Mouse (Mus musculus) B cell, adult 62 days (primary cell): ENCODE data around the gene Jak1. TPM values are rescaled to one million over a fixed set of nuclear protein-coding genes. Genes with fewer than 3 reads are reported as not detected.

Source experiments
- total RNA-seq: library from RNA; stranded (reverse); gene quantifications from 4 replicates; pipeline ENCODE4 v1.2.4, GENCODE M21; 2023

Gene Jak1
- total RNA-seq: 350 to 370 TPM (median 357 TPM) in 4 replicates

GRCm38 (mm10) chr4:101264741-101265513 is at the start of gene Jak1:
Gene Jak1, minus strand, starts transcription at chr4:101265282.

Other genes with a start within 250 kb of the Jak1 start
- gene Gm10577, start 244.6 kb downstream of the Jak1 start, total RNA-seq: not detected in 4 replicates
- gene Raver2, start 196.3 kb downstream of the Jak1 start, total RNA-seq: 0.17 TPM in 1 of 4 replicates, not detected in the others
- gene Ak4, start 154.0 kb upstream of the Jak1 start, total RNA-seq: not detected in 4 replicates
- gene Dnajc6, start 231.4 kb upstream of the Jak1 start, total RNA-seq: not detected in 4 replicates